Mouse (Mus musculus): Measurements from ENCODE around the gene Zfp688.

GRCm38 (mm10) chr7:127437724-127438123 is 15.9 kb upstream of the Zfp688 start:
- TF ChIP-seq CTCF (IDR thresholded peaks at IDR 0.05; ENCODE audit: extremely low read depth, insufficient read depth, low read length) = no peak
- TF ChIP-seq POLR2A (IDR thresholded peaks at IDR 0.05; ENCODE audit: extremely low read depth, insufficient read depth, low read length) = no peak

Data from cortical plate, adult 2 months (tissue).